Mouse (Mus musculus) thymus, postnatal 4 days (tissue): ENCODE data around the gene Rassf7.
"Not testable (repeated sequence)": the region's sequence is repeated elsewhere in the genome, so short reads cannot be mapped to it uniquely, and the experiment has no call there.

Experiments used
- DNase-seq: peaks from one replicate; pipeline ENCODE4 v3.0.0; 2021

Rassf7 gene

DNA sequence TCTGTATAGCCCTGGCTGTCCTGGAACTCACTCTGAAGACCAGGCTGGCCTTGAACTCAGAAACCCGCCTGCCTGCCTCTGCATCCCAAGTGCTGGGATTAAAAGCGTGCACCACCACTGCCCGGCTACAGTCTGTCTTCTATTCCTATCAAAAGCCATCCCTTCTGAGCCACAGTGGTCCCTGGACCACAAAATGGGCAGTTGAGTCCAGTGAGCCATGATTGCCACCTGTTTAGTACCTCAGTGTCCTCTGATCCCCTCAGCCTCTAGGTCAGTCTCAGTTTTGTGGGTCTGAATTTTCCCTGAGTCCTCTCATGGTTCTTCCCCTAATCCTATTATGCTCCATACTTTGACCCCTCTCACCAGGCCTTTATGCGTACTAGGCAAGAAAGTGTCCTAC is 12.1 kb downstream of the Rassf7 start:
- no peak for DNase-seq

DNA sequence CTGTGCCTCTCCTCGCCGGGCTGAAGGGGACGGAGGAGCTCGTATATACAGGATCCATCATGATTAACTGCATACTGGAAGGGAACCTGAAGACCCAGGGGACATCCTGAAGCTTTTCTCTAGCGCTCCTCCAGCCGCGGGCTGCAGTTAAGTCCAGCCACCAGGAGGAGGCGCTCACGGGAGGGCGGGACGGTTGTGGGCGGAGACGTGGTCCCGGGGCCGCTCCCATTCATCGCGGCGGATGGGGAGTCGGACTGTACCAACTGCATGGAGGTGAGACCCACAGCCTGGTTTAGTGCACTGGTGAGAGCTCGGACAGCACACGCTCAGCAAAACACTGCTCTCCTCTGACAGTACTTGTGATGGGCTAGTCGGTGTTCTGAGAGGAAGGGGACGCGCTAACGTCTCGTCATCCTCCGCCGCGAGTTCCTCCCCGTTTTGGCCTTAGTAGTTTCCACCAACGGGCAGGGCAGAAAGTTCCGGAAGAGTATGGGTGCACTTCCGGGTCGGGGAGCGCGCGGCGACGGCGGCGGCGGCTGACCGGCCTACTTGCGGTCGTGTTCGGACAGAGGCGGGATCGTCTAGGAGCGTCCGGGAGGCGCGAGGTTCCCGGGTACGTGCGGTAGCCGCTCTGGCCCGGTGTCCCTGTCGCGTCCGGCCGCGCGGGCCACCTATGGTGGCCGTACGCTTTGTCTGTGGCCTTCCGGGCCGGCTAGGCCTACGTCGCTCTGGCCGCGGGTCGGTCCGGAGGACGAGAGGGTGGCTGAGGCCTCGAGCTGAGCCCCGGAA is 12.8 kb downstream of the Rassf7 start, which contains the start of gene Phrf1:
Phrf1 (plus strand) TSS at position 506 of the 789 bp plus-strand sequence.
- DNase-seq, result peak; percentile 97

DNA sequence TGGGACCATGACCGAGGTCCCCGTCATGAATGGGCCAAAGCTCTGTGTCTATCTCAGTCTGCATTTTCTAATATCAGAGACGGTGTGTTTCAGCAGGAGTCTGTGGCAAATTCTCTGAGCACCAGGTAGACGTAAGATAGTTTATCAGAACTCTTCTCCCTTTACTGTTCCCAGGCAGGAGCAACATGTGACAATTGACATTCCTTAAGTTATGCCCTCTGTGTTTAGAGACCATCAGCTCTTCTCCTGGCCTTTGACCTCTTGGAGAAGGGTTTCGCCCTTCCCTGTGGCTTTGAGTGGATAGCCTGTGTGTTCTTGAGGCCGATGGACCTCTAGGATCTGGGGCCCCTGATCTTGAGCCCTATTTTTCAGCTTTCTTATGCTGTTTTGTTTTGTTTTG is 14.0 kb downstream of the Rassf7 start:
- DNase-seq, result no peak

DNA sequence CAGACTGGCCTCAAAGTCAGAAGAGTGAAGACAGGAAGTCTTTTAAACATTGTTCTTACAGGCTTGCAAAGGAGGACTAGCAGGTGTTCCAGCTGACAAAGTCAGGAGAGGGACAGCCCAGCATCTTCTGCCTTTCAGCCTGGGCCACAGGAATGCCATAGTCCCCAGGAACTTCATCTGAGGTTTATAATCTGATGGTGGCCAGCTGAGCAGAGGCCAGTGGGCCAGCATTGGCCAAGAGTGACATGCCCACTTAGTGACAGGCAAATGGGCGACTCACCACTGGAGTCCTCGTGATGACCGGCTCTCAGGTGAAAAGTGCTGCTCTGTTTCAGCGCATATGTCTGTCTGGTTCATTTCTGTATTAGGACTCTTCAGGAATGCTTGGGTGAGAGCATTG is 14.9 kb downstream of the Rassf7 start:
- no peak for DNase-seq

- no peak for DNase-seq
Measured at GRCm38 (mm10) chr7:141231111-141231510, 15.5 kb downstream of the Rassf7 start.

DNA sequence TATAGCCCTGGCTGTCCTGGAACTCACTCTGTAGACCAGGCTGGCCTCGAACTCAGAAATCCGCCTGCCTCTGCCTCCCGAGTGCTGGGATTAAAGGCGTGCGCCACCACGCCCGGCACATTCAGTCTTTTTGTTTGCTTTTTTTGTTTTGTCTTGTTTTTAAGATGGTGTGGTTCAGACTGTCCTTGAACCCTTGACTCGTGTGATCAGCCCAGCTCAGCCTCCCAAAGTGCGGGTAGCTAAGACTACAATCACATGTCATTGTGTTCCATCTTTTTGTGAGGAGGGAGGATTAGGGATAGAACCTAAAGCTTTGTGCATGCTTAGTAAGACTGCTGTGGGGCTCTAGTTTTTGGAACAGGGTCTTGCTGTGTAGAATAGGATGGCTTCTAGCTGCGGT is 15.9 kb downstream of the Rassf7 start:
- DNase-seq, result no peak

GRCm38 (mm10) chr7:141250486-141250885 is 34.8 kb downstream of the Rassf7 start:
- not testable (repeated sequence) for DNase-seq

GRCm38 (mm10) chr7:141256159-141256558 is 40.5 kb downstream of the Rassf7 start:
- DNase-seq, result no peak

DNA sequence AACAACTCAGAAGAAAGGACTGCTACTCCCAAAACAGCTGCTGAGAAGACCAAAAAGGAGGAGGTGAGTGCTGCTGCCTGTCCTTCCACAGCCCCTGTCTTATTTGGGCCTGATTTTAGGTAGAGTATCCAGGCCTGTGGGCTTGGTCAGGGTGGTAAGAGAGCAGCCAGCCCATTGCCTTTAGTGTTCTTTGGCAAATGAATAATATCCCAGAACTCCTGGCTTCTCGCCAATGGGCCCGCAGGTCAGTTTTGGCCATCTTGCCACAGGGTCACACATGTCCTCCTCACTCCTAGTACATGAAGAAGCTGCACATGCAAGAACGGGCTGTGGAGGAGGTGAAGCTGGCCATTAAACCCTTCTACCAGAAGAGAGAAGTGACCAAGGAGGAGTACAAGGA is 45.8 kb downstream of the Rassf7 start:
- no peak for DNase-seq

GRCm38 (mm10) chr7:141263640-141264039 is 48.0 kb downstream of the Rassf7 start:
- DNase-seq, result no peak

- no peak for DNase-seq
Measured at GRCm38 (mm10) chr7:141264041-141264700, 48.5 kb downstream of the Rassf7 start.

GRCm38 (mm10) chr7:141264761-141265410 is 49.2 kb downstream of the Rassf7 start:
- DNase-seq, result peak; percentile 80

DNA sequence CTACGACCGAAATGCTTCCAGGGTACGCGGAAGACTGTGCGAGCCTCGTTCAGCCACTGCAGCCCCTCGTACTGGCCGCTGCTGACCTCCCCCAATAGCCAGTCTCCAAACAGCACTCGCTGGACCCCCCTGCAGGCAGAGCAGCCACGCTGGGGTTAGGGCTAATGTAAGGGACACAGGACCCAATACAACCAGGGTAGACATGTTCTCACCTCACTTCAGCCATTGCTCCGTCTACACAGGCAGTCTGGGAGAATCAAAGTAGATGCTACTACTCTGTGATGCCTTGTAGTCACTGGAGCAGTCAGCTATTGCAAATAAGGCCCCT is 49.7 kb downstream of the Rassf7 start:
- no peak for DNase-seq

DNA sequence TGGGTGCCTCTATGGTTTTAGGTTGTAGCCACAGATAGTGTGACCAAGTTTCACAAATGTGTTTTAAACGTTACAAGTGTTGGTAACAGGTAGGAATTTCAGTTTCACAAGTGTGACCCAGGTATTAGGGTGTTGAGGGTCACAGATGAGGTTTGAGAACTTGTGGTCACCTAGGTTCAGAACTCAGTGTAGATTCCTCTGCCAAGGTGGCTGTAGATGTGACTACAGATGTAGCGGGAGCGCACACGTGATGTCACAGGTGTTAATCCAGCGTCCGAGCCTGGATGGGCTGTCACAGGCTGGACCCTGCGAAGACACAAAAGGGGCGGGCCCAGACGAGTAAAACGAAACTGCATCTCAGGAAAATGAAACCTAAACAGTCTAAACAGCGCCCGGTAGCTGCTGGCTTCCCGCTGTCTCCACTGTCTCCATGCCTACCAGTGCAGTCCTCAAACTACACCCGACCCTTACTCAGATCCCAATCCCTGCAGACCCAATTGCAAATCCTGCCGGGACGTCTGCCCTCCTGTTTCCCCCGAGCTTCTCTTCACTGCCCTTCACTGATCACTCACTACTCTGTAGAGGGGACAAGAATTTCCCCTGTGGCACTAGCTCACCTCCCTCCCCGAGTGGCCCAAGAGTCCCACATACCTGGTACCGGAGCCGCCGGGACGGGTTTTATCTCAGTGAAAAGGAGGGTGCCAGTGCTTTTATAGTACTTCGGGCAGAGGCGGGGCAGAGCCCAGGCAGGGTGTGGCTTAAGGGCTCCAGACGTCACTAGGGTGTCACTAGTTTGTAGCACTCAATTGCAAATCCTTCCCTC is 50.3 kb downstream of the Rassf7 start, which contains the start of gene Irf7:
Irf7 (minus strand) TSS at position 743 of the 823 bp plus-strand sequence.
- peak; percentile 77 for DNase-seq
